Mouse (Mus musculus): ENCODE data around the gene Grap2. TPM values are rescaled to one million over a fixed set of nuclear protein-coding genes. Genes with fewer than 3 reads are reported as not detected.

Grap2 gene
- polyA plus RNA-seq, 1 experiment from 2014 or later = 3.0 TPM

DNA sequence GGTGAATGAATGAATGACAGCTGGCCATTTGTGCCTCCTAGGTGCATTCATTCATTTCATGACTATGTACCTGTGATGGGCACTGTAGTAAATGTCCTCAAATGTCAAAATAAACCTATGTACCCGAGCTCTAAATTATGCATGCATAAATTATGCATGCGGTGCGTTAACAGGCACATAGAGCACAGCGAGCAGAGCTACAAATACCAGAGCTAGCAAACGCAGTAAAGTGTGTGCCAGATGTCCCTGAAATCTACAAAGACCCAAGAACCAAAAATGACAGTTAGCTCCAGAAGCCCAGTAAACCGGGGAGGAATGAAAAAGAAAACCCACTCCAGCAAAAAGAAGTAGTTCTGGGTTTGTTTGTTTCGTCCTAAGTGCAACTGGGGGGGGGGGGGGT is 29.1 kb downstream of the Grap2 start:
- no peaks in the 10 kb centered on the region for H3K27me3 ChIP-seq (ENCODE audit: control insufficient read depth, insufficient read depth, low read length)
- ATAC-seq (replicated peaks; ENCODE audit: low FRiP score) (no peak), DNase-seq (ENCODE audit: low spot score) (no peak)
- H3K9ac ChIP-seq (ENCODE audit: low read length) = no peak overlapping the region
- H3K4me1 ChIP-seq (replicated peaks; ENCODE audit: control insufficient read depth, insufficient read depth, low read length) = peaks cover 4% of the 10 kb centered on the region; the same call in 1 of the 2 replicates
- no peaks in the 10 kb centered on the region for H3K36me3 ChIP-seq (ENCODE audit: control insufficient read depth, insufficient read depth, low read length)
- no peak overlapping the region for H3K27ac ChIP-seq (ENCODE audit: low read depth, low read length)
- WGBS = 60% methylated on average over 7 of the region's 7 CpGs
- H3K4me2 ChIP-seq (ENCODE audit: low read depth, low read length, severe bottlenecking) = no peak overlapping the region
- no peak overlapping the region for H3K4me3 ChIP-seq (ENCODE audit: low read depth, low read length)
- H3K9me3 ChIP-seq (ENCODE audit: control insufficient read depth, low read length) = no peaks in the 10 kb centered on the region

- ATAC-seq (replicated peaks; ENCODE audit: low FRiP score) = no peak
- H3K9me3 ChIP-seq (ENCODE audit: control insufficient read depth, low read length) = no peaks in the 10 kb centered on the region
- H3K4me1 ChIP-seq (replicated peaks; ENCODE audit: control insufficient read depth, insufficient read depth, low read length) = peaks cover 4% of the 10 kb centered on the region; the same call in 1 of the 2 replicates
- H3K9ac ChIP-seq (ENCODE audit: low read length) = no peak overlapping the region
- H3K27me3 ChIP-seq (ENCODE audit: control insufficient read depth, insufficient read depth, low read length) = no peaks in the 10 kb centered on the region
- no peak overlapping the region for H3K27ac ChIP-seq (ENCODE audit: low read depth, low read length)
- DNase-seq (ENCODE audit: low spot score) = no peak
- 47% methylated on average over 7 of the region's 7 CpGs for WGBS
- no peak overlapping the region for H3K4me3 ChIP-seq (ENCODE audit: low read depth, low read length)
- H3K4me2 ChIP-seq (ENCODE audit: low read depth, low read length, severe bottlenecking) = no peak overlapping the region
- no peaks in the 10 kb centered on the region for H3K36me3 ChIP-seq (ENCODE audit: control insufficient read depth, insufficient read depth, low read length)
Measured at GRCm38 (mm10) chr15:80602487-80602886, 30.1 kb downstream of the Grap2 start.

DNA sequence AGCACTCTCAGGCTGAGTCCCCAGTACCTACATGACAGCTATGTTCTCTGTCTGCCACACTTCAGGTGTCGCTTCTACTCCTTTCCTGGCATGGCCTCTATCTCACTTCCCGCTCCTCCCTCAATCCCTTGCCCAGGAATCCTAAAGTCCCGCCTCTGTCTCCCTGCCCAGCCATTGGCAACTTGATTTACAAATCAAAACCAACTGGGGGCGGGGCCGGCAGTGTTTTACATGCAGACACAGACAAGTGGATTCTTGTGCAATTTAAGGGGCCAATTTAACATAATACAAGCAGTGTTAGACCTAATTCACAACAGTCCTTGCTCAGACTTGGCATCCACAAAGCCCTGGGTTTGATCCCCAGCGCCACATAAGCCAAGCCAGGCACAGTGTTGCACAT is 31.6 kb downstream of the Grap2 start:
- Histone ChIP-seq H3K4me2 (ENCODE audit: low read depth, low read length, severe bottlenecking) (no peak overlapping the region), H3K9ac (ENCODE audit: low read length) (no peak overlapping the region), H3K9me3 (ENCODE audit: control insufficient read depth, low read length) (no peaks in the 10 kb centered on the region), H3K4me1 (replicated peaks; ENCODE audit: control insufficient read depth, insufficient read depth, low read length) (peaks cover 4% of the 10 kb centered on the region; the same call in 1 of the 2 replicates), H3K4me3 (ENCODE audit: low read depth, low read length) (no peak overlapping the region), H3K27ac (ENCODE audit: low read depth, low read length) (no peak overlapping the region), H3K27me3 (ENCODE audit: control insufficient read depth, insufficient read depth, low read length) (no peaks in the 10 kb centered on the region), H3K36me3 (ENCODE audit: control insufficient read depth, insufficient read depth, low read length) (no peaks in the 10 kb centered on the region)
- WGBS = 89% methylated on average over 6 of the region's 6 CpGs
- DNase-seq (ENCODE audit: low spot score) = no peak
- ATAC-seq (replicated peaks; ENCODE audit: low FRiP score) = no peak

- Histone ChIP-seq H3K36me3 (ENCODE audit: control insufficient read depth, insufficient read depth, low read length) (no peaks in the 10 kb centered on the region), H3K4me2 (ENCODE audit: low read depth, low read length, severe bottlenecking) (no peak overlapping the region), H3K4me3 (ENCODE audit: low read depth, low read length) (no peak overlapping the region), H3K9ac (ENCODE audit: low read length) (no peak overlapping the region), H3K27ac (ENCODE audit: low read depth, low read length) (no peak overlapping the region), H3K27me3 (ENCODE audit: control insufficient read depth, insufficient read depth, low read length) (no peaks in the 10 kb centered on the region), H3K4me1 (replicated peaks; ENCODE audit: control insufficient read depth, insufficient read depth, low read length) (no peaks in the 10 kb centered on the region), H3K9me3 (ENCODE audit: control insufficient read depth, low read length) (no peaks in the 10 kb centered on the region)
- ATAC-seq (replicated peaks; ENCODE audit: low FRiP score) (no peak), DNase-seq (ENCODE audit: low spot score) (no peak)
- WGBS = 77% methylated on average over 3 of the region's 3 CpGs
Measured at GRCm38 (mm10) chr15:80607970-80608369, 35.6 kb downstream of the Grap2 start.

- Histone ChIP-seq H3K27me3 (ENCODE audit: control insufficient read depth, insufficient read depth, low read length) (no peaks in the 10 kb centered on the region), H3K9me3 (ENCODE audit: control insufficient read depth, low read length) (no peaks in the 10 kb centered on the region), H3K9ac (ENCODE audit: low read length) (no peak overlapping the region), H3K4me1 (replicated peaks; ENCODE audit: control insufficient read depth, insufficient read depth, low read length) (no peaks in the 10 kb centered on the region; the same call in 1 of the 2 replicates), H3K4me2 (ENCODE audit: low read depth, low read length, severe bottlenecking) (no peak overlapping the region), H3K27ac (ENCODE audit: low read depth, low read length) (no peak overlapping the region), H3K4me3 (ENCODE audit: low read depth, low read length) (no peak overlapping the region), H3K36me3 (ENCODE audit: control insufficient read depth, insufficient read depth, low read length) (no peaks in the 10 kb centered on the region)
- no peak for ATAC-seq (replicated peaks; ENCODE audit: low FRiP score)
- 78% methylated on average over 2 of the region's 2 CpGs for WGBS
- no peak for DNase-seq (ENCODE audit: low spot score)
Measured at GRCm38 (mm10) chr15:80610335-80610734, 37.9 kb downstream of the Grap2 start.

DNA sequence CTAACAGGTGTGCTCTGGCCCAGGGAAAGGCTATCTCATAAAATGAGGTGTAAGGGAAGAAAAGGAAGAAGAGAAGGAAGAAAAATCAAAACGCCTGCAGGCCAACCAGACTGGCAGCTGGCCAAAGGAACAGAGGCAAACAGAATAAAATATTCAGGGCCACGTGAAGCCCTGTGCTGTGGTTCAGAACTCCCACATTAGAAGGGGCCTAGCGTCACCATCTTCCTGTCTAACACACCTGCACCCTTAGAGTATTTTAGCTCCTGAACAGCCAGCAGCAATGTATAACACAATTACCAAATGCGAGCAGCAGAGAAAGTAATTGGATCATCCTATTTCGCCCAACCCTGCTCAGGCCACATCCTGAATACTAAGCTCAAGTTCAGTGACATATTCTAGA is 39.1 kb downstream of the Grap2 start:
- no peak for ATAC-seq (replicated peaks; ENCODE audit: low FRiP score)
- 87% methylated on average over 5 of the region's 5 CpGs for WGBS
- H3K36me3 ChIP-seq (ENCODE audit: control insufficient read depth, insufficient read depth, low read length) = no peaks in the 10 kb centered on the region

DNA sequence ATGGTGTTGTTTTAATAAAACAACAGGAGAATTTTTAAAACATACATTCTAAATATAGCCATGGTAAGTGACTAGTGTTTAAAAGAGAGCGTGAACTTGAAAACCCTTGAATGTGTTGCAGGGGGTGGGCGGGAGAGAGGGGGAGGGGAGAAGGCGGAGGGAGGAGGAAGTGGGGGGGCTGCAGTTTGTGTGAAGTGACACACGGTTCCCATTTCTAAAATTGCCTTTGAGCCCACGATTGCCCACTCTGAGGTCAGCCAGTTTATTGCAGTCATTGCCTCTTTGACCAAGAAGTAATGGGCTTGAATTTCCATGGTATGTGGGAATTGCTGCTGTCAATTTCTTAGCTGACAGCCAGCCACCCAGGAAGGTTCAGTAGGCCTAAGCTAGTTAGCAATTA is 41.5 kb downstream of the Grap2 start:
- no peak for ATAC-seq (replicated peaks; ENCODE audit: low FRiP score)
- Histone ChIP-seq H3K27ac (ENCODE audit: low read depth, low read length) (no peak overlapping the region), H3K4me3 (ENCODE audit: low read depth, low read length) (no peak overlapping the region), H3K27me3 (ENCODE audit: control insufficient read depth, insufficient read depth, low read length) (peaks cover 2% of the 10 kb centered on the region; the same call in 1 of the 2 replicates), H3K4me2 (ENCODE audit: low read depth, low read length, severe bottlenecking) (no peak overlapping the region), H3K36me3 (ENCODE audit: control insufficient read depth, insufficient read depth, low read length) (no peaks in the 10 kb centered on the region), H3K9ac (ENCODE audit: low read length) (no peak overlapping the region), H3K4me1 (replicated peaks; ENCODE audit: control insufficient read depth, insufficient read depth, low read length) (peaks cover 8% of the 10 kb centered on the region), H3K9me3 (ENCODE audit: control insufficient read depth, low read length) (no peaks in the 10 kb centered on the region)
- 81% methylated on average over 5 of the region's 5 CpGs for WGBS
- no peak for DNase-seq (ENCODE audit: low spot score)

More for the DNA sequence above, 39.1 kb downstream of the Grap2 start:
- no peaks in the 10 kb centered on the region for H3K9me3 ChIP-seq (ENCODE audit: control insufficient read depth, low read length)
- H3K27ac ChIP-seq (ENCODE audit: low read depth, low read length) = no peak overlapping the region
- no peak overlapping the region for H3K4me2 ChIP-seq (ENCODE audit: low read depth, low read length, severe bottlenecking)
- H3K4me3 ChIP-seq (ENCODE audit: low read depth, low read length) = no peak overlapping the region
- H3K27me3 ChIP-seq (ENCODE audit: control insufficient read depth, insufficient read depth, low read length) = peaks cover 2% of the 10 kb centered on the region; the same call in 1 of the 2 replicates
- no peak overlapping the region for H3K9ac ChIP-seq (ENCODE audit: low read length)
- peaks cover 8% of the 10 kb centered on the region for H3K4me1 ChIP-seq (replicated peaks; ENCODE audit: control insufficient read depth, insufficient read depth, low read length)
- DNase-seq (ENCODE audit: low spot score) = no peak

DNA sequence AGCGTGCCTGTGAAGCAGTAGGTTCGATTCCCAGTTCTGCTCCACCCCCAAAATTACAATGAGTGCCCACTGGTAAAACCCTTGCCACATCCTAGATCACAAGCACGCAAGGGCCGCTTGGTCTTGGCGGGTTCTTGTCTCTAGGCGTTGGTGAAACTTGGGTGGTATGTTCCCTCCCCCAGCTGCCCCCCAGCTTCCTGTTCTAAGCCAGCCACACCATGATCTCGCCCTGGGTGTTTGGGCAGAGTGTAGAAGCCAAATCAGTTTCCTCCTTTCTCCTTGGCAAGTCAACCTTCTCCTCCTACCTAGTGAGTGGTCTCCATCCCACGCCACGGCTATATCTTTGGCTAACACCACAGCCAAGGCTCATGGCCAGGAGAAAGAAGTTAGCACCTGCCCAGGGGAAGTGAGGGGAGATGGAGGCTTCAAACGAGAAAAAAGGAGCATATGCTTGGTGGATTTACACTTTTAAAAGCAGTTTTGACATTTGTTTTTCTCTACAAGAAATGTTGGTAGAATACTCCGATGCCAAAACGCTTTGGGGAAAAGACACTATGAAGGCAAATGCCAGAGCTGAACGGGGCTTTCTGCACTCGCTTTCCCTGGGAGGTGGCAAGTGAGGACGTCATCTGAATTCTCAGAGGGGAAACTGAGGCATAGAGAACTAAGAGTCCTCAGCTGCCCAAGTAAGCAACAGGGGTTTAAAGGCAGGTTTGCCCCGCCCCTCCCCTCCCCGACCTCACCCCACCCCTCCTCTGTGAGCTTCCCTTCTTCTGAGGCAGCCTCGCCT is 42.3 kb downstream of the Grap2 start:
- no peak overlapping the region for H3K4me2 ChIP-seq (ENCODE audit: low read depth, low read length, severe bottlenecking)
- H3K36me3 ChIP-seq (ENCODE audit: control insufficient read depth, insufficient read depth, low read length) = no peaks in the 10 kb centered on the region
- H3K27ac ChIP-seq (ENCODE audit: low read depth, low read length) = no peak overlapping the region
- H3K4me3 ChIP-seq (ENCODE audit: low read depth, low read length) = no peak overlapping the region
- no peak overlapping the region for H3K9ac ChIP-seq (ENCODE audit: low read length)
- DNase-seq (ENCODE audit: low spot score) = no peak
- ATAC-seq (replicated peaks; ENCODE audit: low FRiP score) = no peak
- H3K4me1 ChIP-seq (replicated peaks; ENCODE audit: control insufficient read depth, insufficient read depth, low read length) = peaks cover 8% of the 10 kb centered on the region
- H3K9me3 ChIP-seq (ENCODE audit: control insufficient read depth, low read length) = no peaks in the 10 kb centered on the region
- H3K27me3 ChIP-seq (ENCODE audit: control insufficient read depth, insufficient read depth, low read length) = peaks cover 2% of the 10 kb centered on the region; the same call in 1 of the 2 replicates
- WGBS = 65% methylated on average over 18 of the region's 18 CpGs

DNA sequence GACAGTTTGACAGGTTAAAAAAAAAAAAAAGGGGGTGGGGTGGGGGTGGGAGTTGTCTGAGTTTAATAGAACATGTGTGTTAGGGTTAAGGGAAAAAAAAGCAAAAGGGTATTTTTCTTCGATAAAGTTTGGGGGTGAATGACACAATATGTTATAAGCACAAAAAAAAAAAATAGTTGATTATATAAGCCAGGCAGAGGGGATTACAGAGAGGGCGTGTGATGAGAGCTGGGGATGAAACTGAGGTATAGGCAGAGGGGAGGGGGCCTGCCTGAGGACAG is 42.8 kb downstream of the Grap2 start:
- no peak for ATAC-seq (replicated peaks; ENCODE audit: low FRiP score)
- H3K36me3 ChIP-seq (ENCODE audit: control insufficient read depth, insufficient read depth, low read length) = no peaks in the 10 kb centered on the region

More for the DNA sequence above, 42.8 kb downstream of the Grap2 start:
- Histone ChIP-seq H3K4me1 (replicated peaks; ENCODE audit: control insufficient read depth, insufficient read depth, low read length) (peaks cover 8% of the 10 kb centered on the region), H3K9ac (ENCODE audit: low read length) (no peak overlapping the region), H3K27me3 (ENCODE audit: control insufficient read depth, insufficient read depth, low read length) (peaks cover 2% of the 10 kb centered on the region; the same call in 1 of the 2 replicates), H3K4me3 (ENCODE audit: low read depth, low read length) (no peak overlapping the region), H3K9me3 (ENCODE audit: control insufficient read depth, low read length) (no peaks in the 10 kb centered on the region), H3K27ac (ENCODE audit: low read depth, low read length) (no peak overlapping the region), H3K4me2 (ENCODE audit: low read depth, low read length, severe bottlenecking) (no peak overlapping the region)
- DNase-seq (ENCODE audit: low spot score) = no peak
- 41% methylated on average over 2 of the region's 2 CpGs for WGBS

Data from forebrain, embryonic 11.5 days (tissue).